Mouse (Mus musculus) neural tube, embryonic 15.5 days (tissue): ENCODE results near the gene Tnks2. TPM values are rescaled to one million over a fixed set of nuclear protein-coding genes. Genes with fewer than 3 reads are reported as not detected.

Experiments used
- ATAC-seq: fragments of 200-750 bp; cut with Nextera tagmentation; 2 replicates; pipeline ENCODE4 v1.8.0; 2017; ENCODE audit warnings: mild to moderate bottlenecking, moderate TSS enrichment, moderate library complexity; ENCODE audit not compliant: low FRiP score
- H3K27ac ChIP-seq: fragments of 300-500 bp; sonication (generic); replicated peaks from 2 replicates; pipeline ENCODE4 v1.5.1; 2015; ENCODE audit warnings: mild to moderate bottlenecking, inconsistent platforms
- H3K27me3 ChIP-seq: fragments of 300-500 bp; sonication (generic); replicated peaks from 2 replicates; pipeline ENCODE4 v1.6.1; 2015; ENCODE audit warnings: inconsistent platforms
- H3K36me3 ChIP-seq: fragments of 300-500 bp; sonication (generic); 2 replicates; pipeline ENCODE4 v1.6.1; 2015; ENCODE audit warnings: inconsistent platforms
- H3K4me1 ChIP-seq: fragments of 300-500 bp; sonication (generic); 2 replicates; pipeline ENCODE4 v1.6.1; 2015; ENCODE audit warnings: inconsistent platforms
- H3K4me2 ChIP-seq: fragments of 300-500 bp; sonication (generic); 2 replicates; pipeline ENCODE4 v1.6.1; 2015; ENCODE audit warnings: inconsistent platforms, mild to moderate bottlenecking, moderate library complexity
- H3K4me3 ChIP-seq: fragments of 300-500 bp; sonication (generic); replicated peaks from 2 replicates; pipeline ENCODE4 v1.5.1; 2015; ENCODE audit warnings: mild to moderate bottlenecking, inconsistent platforms
- H3K9ac ChIP-seq: fragments of 300-500 bp; sonication (generic); replicated peaks from 2 replicates; pipeline ENCODE4 v1.6.1; 2015; ENCODE audit warnings: mild to moderate bottlenecking, inconsistent platforms
- H3K9me3 ChIP-seq: fragments of 300-500 bp; sonication (generic); replicated peaks from 2 replicates; pipeline ENCODE4 v1.6.1; 2016; ENCODE audit warnings: inconsistent platforms
- WGBS: fragments of 180-500 bp; shearing (Covaris S2); methylation state at CpG from one replicate; pipeline ENCODE4 v1.1.7; 2015; ENCODE audit warnings: mixed read lengths; 5-methylcytosine and 5-hydroxymethylcytosine counted together
- polyA plus RNA-seq: library from polyadenylated mRNA; unstranded; fragments of >200 nt; fragmentation: Nextera tagmentation; extraction: Ambion mirVana; gene quantifications from 2 replicates; pipeline ENCODE4 v1.2.1, GENCODE M21; 2015

Tnks2 gene
- polyA plus RNA-seq, 1 experiment from 2014 or later: 36.5 TPM

GRCm38 (mm10) chr19:36832951-36833787 is 863 bp upstream of the Tnks2 start:
- H3K4me1 ChIP-seq: peaks cover 29% of the 10 kb centered on the region
- no peaks in the 10 kb centered on the region for H3K9me3 ChIP-seq
- H3K27ac ChIP-seq: peak overlapping the region; percentile 96
- H3K9ac ChIP-seq: peak overlapping the region; percentile 52
- 6% methylated on average over 19 of the region's 19 CpGs for WGBS
- no peaks in the 10 kb centered on the region for H3K27me3 ChIP-seq
- ATAC-seq: peak; percentile 30; the same call in 1 of the 2 replicates
- peak overlapping the region; percentile 72 for H3K4me2 ChIP-seq
- no peaks in the 10 kb centered on the region for H3K36me3 ChIP-seq
- H3K4me3 ChIP-seq: peak overlapping the region; percentile 98

- Histone ChIP-seq H3K36me3 (0 out of 2 replicates have a peak, but pooled peaks cover 8% of the 10 kb centered on the region), H3K9me3 (no peaks in the 10 kb centered on the region), H3K4me3 (peak overlapping the region; percentile 98), H3K27ac (peak overlapping the region; percentile 96), H3K4me2 (peak overlapping the region; percentile 72), H3K4me1 (peaks cover 35% of the 10 kb centered on the region), H3K27me3 (no peaks in the 10 kb centered on the region), H3K9ac (peak overlapping the region; percentile 72)
- under 1% methylated on average over 46 of the region's 62 CpGs for WGBS
- no peak for ATAC-seq
Measured at GRCm38 (mm10) chr19:36834532-36835431, 750 bp downstream of the Tnks2 start.

GRCm38 (mm10) chr19:36836035-36836434 is 2.0 kb downstream of the Tnks2 start:
- Histone ChIP-seq H3K4me3 (peak overlapping the region; percentile 98), H3K36me3 (0 out of 2 replicates have a peak, but pooled peaks cover 8% of the 10 kb centered on the region), H3K9me3 (no peaks in the 10 kb centered on the region), H3K27me3 (no peaks in the 10 kb centered on the region), H3K9ac (peak overlapping the region; percentile 18; the same call in 1 of the 2 replicates), H3K4me1 (peaks cover 35% of the 10 kb centered on the region), H3K4me2 (peak overlapping the region; percentile 72), H3K27ac (no peak overlapping the region)
- ATAC-seq: no peak
- WGBS: 58% methylated on average over 4 of the region's 4 CpGs

GRCm38 (mm10) chr19:36840301-36840700 is 6.3 kb downstream of the Tnks2 start:
- Histone ChIP-seq H3K27ac (no peak overlapping the region), H3K4me2 (no peak overlapping the region)
- 99% methylated on average over 3 of the region's 3 CpGs for WGBS

GRCm38 (mm10) chr19:36843866-36844265 is 9.8 kb downstream of the Tnks2 start:
- no peak overlapping the region for H3K4me3 ChIP-seq
- no peak overlapping the region for H3K4me2 ChIP-seq
- no peaks in the 10 kb centered on the region for H3K9me3 ChIP-seq
- peaks cover 27% of the 10 kb centered on the region for H3K36me3 ChIP-seq
- no peak overlapping the region for H3K9ac ChIP-seq
- no peak overlapping the region for H3K27ac ChIP-seq
- no peaks in the 10 kb centered on the region for H3K27me3 ChIP-seq
- ATAC-seq: no peak
- WGBS: 90% methylated on average over 11 of the region's 11 CpGs
- H3K4me1 ChIP-seq: 0 out of 2 replicates have a peak, but pooled peaks cover 5% of the 10 kb centered on the region

More at GRCm38 (mm10) chr19:36840301-36840700, 6.3 kb downstream of the Tnks2 start:
- Histone ChIP-seq H3K4me1 (peaks cover 27% of the 10 kb centered on the region), H3K9me3 (no peaks in the 10 kb centered on the region), H3K9ac (no peak overlapping the region), H3K36me3 (peaks cover 15% of the 10 kb centered on the region; the same call in 1 of the 2 replicates), H3K27me3 (no peaks in the 10 kb centered on the region), H3K4me3 (no peak overlapping the region)
- no peak for ATAC-seq

GRCm38 (mm10) chr19:36845924-36846323 is 11.9 kb downstream of the Tnks2 start:
- 80% methylated on average over 5 of the region's 5 CpGs for WGBS
- Histone ChIP-seq H3K36me3 (peaks cover 36% of the 10 kb centered on the region), H3K9me3 (no peaks in the 10 kb centered on the region), H3K4me2 (no peak overlapping the region), H3K27ac (no peak overlapping the region), H3K9ac (no peak overlapping the region), H3K4me3 (no peak overlapping the region), H3K27me3 (no peaks in the 10 kb centered on the region), H3K4me1 (0 out of 2 replicates have a peak, but pooled peaks cover 5% of the 10 kb centered on the region)
- no peak for ATAC-seq

GRCm38 (mm10) chr19:36853831-36854230 is 19.8 kb downstream of the Tnks2 start:
- no peaks in the 10 kb centered on the region for H3K27me3 ChIP-seq
- H3K36me3 ChIP-seq: peaks cover 71% of the 10 kb centered on the region
- H3K9me3 ChIP-seq: no peaks in the 10 kb centered on the region
- no peak overlapping the region for H3K9ac ChIP-seq
- H3K4me2 ChIP-seq: no peak overlapping the region
- H3K27ac ChIP-seq: no peak overlapping the region
- WGBS: 95% methylated on average over 2 of the region's 2 CpGs
- no peak overlapping the region for H3K4me3 ChIP-seq
- ATAC-seq: no peak
- no peaks in the 10 kb centered on the region for H3K4me1 ChIP-seq

GRCm38 (mm10) chr19:36857851-36858250 is 23.8 kb downstream of the Tnks2 start:
- no peak overlapping the region for H3K9ac ChIP-seq
- no peaks in the 10 kb centered on the region for H3K4me1 ChIP-seq
- 94% methylated on average over 9 of the region's 9 CpGs for WGBS
- H3K27ac ChIP-seq: no peak overlapping the region
- no peak for ATAC-seq
- no peak overlapping the region for H3K4me2 ChIP-seq
- H3K36me3 ChIP-seq: peaks cover 73% of the 10 kb centered on the region
- H3K9me3 ChIP-seq: no peaks in the 10 kb centered on the region
- no peaks in the 10 kb centered on the region for H3K27me3 ChIP-seq
- H3K4me3 ChIP-seq: no peak overlapping the region

GRCm38 (mm10) chr19:36860393-36860792 is 26.4 kb downstream of the Tnks2 start:
- no peak overlapping the region for H3K27ac ChIP-seq
- peaks cover 63% of the 10 kb centered on the region for H3K36me3 ChIP-seq
- no peak overlapping the region for H3K4me2 ChIP-seq
- H3K9me3 ChIP-seq: no peaks in the 10 kb centered on the region
- no peak for ATAC-seq
- no peaks in the 10 kb centered on the region for H3K4me1 ChIP-seq
- no peaks in the 10 kb centered on the region for H3K27me3 ChIP-seq
- no peak overlapping the region for H3K4me3 ChIP-seq
- WGBS: 97% methylated on average over 5 of the region's 5 CpGs
- H3K9ac ChIP-seq: no peak overlapping the region

- no peak overlapping the region for H3K27ac ChIP-seq
- no peak overlapping the region for H3K4me2 ChIP-seq
- H3K9me3 ChIP-seq: no peaks in the 10 kb centered on the region
- peaks cover 59% of the 10 kb centered on the region for H3K36me3 ChIP-seq
- no peak overlapping the region for H3K9ac ChIP-seq
- no peak for ATAC-seq
- H3K27me3 ChIP-seq: no peaks in the 10 kb centered on the region
- no peak overlapping the region for H3K4me3 ChIP-seq
- H3K4me1 ChIP-seq: no peaks in the 10 kb centered on the region
- WGBS: 89% methylated on average over 5 of the region's 5 CpGs
Measured at GRCm38 (mm10) chr19:36865905-36866304, 31.9 kb downstream of the Tnks2 start.

- Histone ChIP-seq H3K36me3 (peaks cover 57% of the 10 kb centered on the region), H3K9me3 (no peaks in the 10 kb centered on the region), H3K4me2 (no peak overlapping the region), H3K27ac (no peak overlapping the region), H3K4me1 (no peaks in the 10 kb centered on the region), H3K27me3 (no peaks in the 10 kb centered on the region), H3K4me3 (no peak overlapping the region), H3K9ac (no peak overlapping the region)
- ATAC-seq: no peak
- 94% methylated on average over 8 of the region's 8 CpGs for WGBS
Measured at GRCm38 (mm10) chr19:36867416-36867815, 33.4 kb downstream of the Tnks2 start.
